Mouse (Mus musculus) WW6 (cell line): ENCODE measurements around the gene Tead3.
"Not testable (repeated sequence)": the region's sequence is repeated elsewhere in the genome, so short reads cannot be mapped to it uniquely, and the experiment has no call there.

Source experiments
- DNase-seq: peaks from one replicate; pipeline ENCODE4 v3.0.0-alpha.2; 2013; ENCODE audit warnings: low read depth, low spot score

Gene Tead3

DNA sequence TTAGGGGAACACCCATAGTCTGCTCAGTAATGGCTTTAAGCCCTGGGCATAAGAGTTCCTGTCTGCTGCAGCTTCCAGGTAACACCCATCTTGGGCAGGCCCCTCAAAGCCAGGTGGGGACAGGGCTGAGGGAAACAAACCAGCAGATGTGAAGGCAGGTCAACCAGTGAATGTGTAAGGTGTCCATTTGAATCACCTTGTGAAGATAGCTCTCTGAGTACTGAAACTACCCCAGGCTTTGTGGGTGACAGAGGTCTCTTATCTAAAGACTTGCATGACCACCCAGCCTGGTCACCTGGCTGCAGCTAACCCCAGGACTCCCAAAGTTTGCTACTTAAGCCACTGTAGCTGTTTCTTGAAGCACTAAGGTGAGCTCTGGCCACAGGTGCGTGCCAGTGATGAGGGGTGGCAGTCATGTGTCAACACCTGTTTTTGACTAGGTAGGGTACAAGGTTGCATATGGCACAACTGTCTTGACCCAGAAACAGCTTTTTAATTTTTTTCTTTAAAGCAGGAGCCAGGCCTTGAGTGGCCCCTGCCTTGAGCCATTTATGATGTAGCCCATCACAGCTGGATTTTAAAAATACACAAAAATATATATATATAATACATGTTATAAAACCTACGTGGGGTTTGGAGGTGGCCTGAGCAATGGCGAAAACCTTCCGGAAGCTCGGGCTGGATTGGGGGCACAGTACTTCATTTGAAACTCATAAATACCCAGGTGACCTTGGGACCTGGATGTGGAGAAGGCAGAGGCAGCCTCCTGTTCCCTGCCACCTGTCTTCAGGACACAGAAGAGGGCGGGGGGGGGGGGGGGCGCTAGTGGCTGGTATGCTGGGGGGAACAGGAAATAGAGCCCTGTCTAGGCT lies 19.1 kb downstream of the Tead3 start:
- no peak for DNase-seq

GRCm38 (mm10) chr17:28330590-28330989 lies 20.0 kb downstream of the Tead3 start:
- DNase-seq = not testable (repeated sequence)

DNA sequence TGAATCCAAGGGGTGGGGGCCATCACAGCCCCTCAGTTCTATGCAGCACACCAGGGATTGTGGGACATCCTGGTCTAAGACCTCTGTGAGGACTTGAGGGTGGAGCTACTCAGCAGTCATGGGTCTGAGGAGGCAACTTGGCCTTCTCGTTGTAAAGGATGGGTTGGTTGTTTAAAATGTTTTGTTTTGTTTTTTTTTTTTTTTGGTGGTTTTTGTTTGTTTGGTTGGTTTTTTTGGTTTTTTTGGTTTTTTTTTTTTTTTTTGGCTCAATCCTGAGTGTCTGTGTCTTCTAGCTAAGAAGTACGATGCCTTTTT lies 20.4 kb downstream of the Tead3 start:
- DNase-seq = no peak

DNA sequence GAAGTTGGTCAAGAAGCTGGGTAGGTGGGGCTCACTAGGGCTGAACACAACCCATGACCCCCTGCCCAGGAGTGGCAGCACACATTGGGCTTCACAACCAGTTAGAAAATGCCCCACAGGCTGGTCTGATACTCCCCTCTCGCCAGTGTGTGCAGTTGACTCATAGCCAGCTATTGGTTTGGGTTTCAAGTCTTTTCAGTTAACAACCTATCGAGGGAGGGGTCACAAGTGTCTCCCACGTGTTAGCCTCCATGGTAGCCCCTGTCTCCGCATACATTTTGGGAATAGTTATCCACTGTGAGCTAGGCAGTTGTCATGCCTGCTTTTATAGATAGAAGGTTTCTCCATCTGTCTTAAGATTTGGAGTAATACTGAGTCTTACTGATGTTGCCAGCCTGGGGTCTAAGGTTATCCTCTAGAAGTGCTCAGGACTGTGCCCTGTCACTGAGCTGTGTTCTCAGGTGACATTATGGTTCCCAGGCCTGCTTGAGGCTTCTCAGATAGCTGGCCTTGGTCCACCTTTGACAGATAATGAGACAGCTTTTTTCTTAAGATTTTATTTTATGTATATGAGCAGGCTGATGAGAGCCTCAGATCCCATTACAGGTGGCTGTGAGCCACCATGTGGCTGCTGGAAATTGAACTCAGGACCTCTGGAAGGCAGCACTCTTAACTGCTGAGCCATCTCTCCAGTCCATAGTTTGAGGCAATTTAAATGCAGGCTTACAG lies 20.9 kb downstream of the Tead3 start:
- no peak for DNase-seq

GRCm38 (mm10) chr17:28328946-28329345 lies 21.7 kb downstream of the Tead3 start:
- DNase-seq = no peak

DNA sequence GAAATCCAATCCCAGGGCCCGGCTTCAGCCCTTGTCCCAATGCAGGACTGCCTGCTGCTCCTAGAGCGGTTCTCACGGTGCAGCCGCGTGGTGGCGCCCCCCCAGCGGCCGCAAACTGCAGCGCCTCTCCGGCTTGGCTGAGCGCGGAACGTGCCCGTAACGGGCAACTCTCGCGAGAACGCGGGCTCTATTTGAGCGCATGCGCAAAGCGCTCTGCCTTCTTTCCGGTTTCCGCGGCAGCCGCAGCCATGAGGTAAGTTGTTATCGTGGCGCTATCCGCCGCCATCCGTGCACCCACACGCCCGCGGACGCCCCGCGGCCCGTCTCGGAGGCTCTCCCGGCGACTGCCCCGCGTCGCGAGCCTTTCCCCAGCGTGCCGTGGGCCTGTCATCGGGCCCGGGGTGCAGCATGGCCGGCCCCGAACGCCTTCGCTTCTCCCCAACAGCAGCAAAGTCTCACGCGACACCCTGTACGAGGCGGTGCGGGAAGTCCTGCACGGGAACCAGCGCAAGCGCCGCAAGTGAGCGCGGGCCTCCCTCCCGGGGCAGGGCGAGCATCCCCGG lies 22.2 kb downstream of the Tead3 start, which contains the start of gene Rpl10a:
TSS of gene Rpl10a (plus strand) at position 106 of the 563 bp plus-strand sequence.
- no peak for DNase-seq

DNA sequence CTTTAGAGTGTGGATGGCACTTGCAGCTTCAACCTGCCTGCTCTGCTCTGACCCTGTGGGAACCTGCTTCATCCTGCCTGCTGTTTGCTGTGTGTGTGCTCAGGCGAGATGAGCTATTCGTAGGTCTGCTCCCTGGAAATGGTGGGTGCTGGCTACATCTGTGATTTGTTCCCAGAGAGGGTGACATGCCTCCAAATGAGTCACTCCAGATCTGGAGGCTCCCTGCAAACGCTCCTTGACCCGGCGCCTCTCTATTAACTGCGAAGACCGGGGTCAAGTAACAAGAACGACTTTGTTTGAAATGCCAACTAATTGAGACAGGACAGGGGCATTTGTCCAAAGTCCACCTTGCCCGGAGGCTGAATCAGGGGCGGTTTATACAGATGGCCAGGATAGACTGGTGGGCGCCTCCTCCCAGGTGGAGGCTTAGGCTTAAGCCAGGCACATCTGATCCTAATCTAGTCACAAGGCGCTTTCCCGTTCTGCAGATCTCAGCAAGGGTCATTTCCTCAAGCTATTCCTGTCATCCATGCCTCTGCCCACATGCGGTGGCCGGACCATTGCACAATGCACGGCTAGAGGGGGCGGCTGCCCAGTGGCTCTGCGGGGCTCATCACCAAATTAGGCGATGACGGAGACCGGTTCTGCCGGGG lies 22.8 kb downstream of the Tead3 start:
- no peak for DNase-seq

DNA sequence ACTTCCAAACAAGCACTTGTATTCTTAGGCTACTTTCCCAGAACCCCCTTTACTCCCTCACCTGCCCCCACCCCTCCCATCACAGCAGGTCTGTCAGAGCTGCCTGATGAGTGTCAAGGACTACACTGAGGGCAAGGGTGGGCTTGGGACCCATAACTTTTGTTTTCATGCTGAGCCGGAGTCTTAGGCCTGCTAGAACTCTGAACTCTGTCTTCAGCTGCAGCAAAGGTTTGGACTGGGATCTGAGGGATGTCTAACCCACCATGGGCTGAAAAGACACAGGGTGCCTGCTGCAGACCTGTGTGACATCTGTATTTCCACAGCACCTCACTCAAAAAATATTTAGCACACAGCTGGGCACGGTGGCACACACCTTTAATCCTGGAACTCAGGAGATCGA lies 23.7 kb downstream of the Tead3 start:
- no peak for DNase-seq

GRCm38 (mm10) chr17:28325751-28326150 lies 24.9 kb downstream of the Tead3 start:
- DNase-seq = no peak

DNA sequence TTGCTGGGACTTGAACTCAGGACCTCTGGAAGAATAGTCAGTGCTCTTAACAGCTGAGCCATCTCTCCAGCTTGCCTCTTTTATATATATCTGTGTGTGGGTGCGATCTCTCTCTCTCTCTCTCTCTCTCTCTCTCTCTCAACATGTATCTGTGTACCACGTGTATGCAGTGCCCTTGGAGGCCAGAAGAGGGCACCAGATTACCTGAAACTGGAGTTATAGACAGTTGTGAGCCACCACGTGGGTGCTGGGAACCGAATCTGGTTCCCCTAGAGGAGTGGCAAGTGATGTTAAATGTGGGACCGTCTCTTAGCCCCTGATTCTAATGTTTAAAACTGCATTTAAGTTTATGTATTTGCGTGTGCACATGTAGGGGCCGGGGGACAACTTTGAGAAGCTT lies 26.2 kb downstream of the Tead3 start:
- not testable (repeated sequence) for DNase-seq

- no peak for DNase-seq
Measured at GRCm38 (mm10) chr17:28323786-28324185, 26.8 kb downstream of the Tead3 start.

DNA sequence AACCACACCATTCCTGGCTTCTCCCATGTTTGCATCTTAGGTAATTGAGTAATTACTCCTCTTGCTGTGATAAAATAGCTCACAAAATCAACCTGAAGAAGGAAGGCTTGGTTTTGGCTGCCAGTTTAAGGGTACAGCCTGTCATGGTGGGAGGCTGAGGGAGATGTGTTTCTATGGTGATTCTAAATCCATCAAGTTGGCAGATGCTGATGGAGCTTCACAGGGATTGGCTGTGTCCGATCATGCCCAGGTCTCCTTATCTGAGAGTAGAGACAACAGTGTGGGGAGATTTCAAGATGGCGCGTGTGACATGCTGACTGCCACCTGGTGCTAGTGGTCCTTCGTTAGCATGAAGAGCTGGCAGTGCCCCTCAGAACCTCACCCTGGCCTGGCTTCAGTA lies 28.9 kb downstream of the Tead3 start:
- DNase-seq = no peak

DNA sequence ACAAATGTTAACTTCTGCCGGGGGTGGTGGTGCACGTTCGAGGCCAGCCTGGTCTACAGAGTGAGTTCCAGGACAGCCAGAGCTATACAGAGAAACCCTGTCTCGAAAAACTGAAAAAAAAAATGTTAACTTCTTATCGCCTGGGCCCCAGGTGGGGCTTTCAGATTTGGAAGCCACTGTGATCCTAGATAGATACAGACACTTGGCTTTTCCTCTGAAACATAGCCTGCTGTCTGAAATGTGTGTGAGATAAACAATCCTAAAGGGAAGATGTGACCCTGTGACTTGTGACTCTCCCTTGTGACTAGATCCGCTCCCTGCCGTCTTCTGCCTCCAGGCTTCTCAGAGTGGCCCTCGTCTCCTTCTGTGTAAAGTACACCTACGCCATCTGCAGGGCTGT lies 32.9 kb downstream of the Tead3 start:
- DNase-seq = no peak

DNA sequence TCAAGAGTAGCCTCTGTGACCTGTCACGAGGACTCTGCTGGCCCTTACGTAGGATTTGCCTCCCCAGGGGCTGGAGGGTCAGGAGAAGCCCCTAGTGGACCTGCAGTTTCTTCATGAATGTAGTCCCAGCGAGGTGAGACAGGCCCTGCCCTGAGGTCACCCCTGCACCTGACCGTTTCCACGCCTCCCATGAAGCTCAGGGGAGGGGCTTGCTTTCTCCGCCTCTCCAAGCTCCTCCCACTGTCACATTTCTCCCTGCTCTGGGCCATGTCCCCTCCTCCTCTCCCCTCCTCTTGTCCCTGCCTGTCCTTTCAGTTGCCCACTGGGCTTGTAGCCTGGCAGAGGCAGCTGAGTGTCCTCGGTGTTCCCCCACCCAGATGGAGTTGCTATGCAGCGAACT lies 33.5 kb downstream of the Tead3 start:
- DNase-seq = no peak

- no peak for DNase-seq
Measured at GRCm38 (mm10) chr17:28316476-28316875, 34.1 kb downstream of the Tead3 start.

- DNase-seq = no peak
Measured at GRCm38 (mm10) chr17:28315611-28316160, 34.9 kb downstream of the Tead3 start.

DNA sequence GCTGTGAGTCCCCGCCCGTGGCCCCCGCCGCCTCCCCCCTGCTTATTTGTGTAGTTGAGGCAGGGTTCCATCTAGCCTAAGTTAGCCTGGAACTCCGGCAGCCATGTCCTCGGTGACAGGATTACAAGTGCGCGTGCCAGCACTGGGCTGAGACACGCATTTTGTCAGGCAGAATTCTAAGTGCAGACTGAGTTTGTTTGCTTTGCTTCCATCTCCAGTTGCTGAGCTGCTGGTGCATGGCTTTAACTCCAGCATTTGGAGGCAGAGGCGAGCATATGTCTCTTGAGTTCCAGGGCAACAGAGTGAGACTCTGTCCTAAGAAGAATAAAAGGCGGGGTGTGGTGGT lies 36.8 kb downstream of the Tead3 start:
- DNase-seq = no peak

GRCm38 (mm10) chr17:28313212-28313879 lies 37.3 kb downstream of the Tead3 start, which contains the start of gene Fance:
Gene Fance (plus strand): TSS chr17:28313519.
- peak; percentile 97 for DNase-seq

DNA sequence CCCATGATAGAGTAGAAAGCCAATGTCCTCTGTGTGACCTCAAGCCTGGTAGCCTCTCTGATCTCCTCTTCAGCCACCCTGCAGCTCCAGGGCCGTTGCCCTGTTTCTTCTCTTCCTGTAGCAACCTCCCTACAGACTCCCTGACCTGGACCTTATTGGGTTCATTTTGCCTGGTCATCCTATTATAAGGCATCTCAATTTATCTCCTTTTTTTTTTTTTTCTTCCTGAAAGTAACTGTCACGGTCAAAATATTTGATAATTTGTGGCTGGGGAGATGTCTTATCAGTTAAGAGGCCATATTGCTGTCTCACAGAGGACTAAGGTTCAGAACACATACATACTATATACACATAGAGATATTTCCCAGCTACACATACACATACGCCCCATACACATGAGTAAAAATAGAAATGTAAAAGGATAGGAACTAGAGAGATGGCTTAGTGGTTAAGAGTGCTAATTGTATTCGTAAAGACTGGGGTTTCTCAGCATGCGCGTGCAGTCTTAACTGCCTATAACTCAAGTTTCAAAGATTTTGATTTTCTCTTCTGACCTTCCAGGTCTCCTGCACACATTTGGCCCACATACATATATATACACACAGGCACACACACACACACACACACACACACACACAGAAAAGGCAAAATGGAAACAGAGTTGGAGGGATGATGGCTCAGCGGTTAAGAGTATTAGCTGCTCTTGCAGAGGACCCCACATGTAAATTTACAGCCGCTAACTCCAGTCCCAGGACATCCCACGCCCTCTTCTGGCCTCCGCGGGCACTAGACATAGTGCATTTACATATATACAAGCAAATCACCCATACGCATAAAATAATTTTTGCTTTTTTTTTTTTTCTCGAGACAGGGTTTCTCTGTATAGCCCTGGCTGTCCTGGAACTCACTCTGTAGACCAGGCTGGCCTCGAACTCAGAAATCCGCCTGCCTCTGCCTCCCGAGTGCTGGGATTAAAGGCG lies 38.1 kb downstream of the Tead3 start:
- no peak for DNase-seq
